Mouse (Mus musculus) liver, embryonic 16.5 days (tissue): ENCODE data around the gene Trmt5. TPM values are rescaled to one million over a fixed set of nuclear protein-coding genes. Genes with fewer than 3 reads are reported as not detected.

ENCODE experiments used
- ATAC-seq: fragments of 200-750 bp; cut with Nextera tagmentation; 2 replicates; pipeline ENCODE4 v1.8.0; 2017; ENCODE audit warnings: low read depth, mild to moderate bottlenecking, moderate number of reproducible peaks, moderate library complexity
- H3K27ac ChIP-seq: fragments of 300-500 bp; sonication (generic); 2 replicates; pipeline ENCODE4 v1.5.1; 2014; ENCODE audit warnings: mild to moderate bottlenecking, low read length
- H3K27me3 ChIP-seq: fragments of 300-500 bp; sonication (generic); 2 replicates; pipeline ENCODE4 v1.6.1; 2014; ENCODE audit warnings: low read depth, low read length, mixed read lengths; ENCODE audit not compliant: control insufficient read depth, insufficient read depth
- H3K36me3 ChIP-seq: fragments of 300-500 bp; sonication (generic); 2 replicates; pipeline ENCODE4 v1.6.1; 2014; ENCODE audit warnings: mild to moderate bottlenecking; ENCODE audit not compliant: control insufficient read depth, insufficient read depth
- H3K4me1 ChIP-seq: fragments of 300-500 bp; sonication (generic); 2 replicates; pipeline ENCODE4 v1.6.1; 2014; ENCODE audit warnings: low read depth, low read length, mixed read lengths; ENCODE audit not compliant: control insufficient read depth
- H3K4me2 ChIP-seq: fragments of 300-500 bp; sonication (generic); 2 replicates; pipeline ENCODE4 v1.6.1; 2014; ENCODE audit warnings: low read depth, low read length, mixed read lengths
- H3K4me3 ChIP-seq: fragments of 300-500 bp; sonication (generic); 2 replicates; pipeline ENCODE4 v1.5.1; 2014; ENCODE audit warnings: low read depth, mild to moderate bottlenecking, low read length
- H3K9ac ChIP-seq: fragments of 300-500 bp; sonication (generic); 2 replicates; pipeline ENCODE4 v1.6.1; 2014; ENCODE audit warnings: low read depth, low read length
- H3K9me3 ChIP-seq: fragments of 300-500 bp; sonication (generic); replicated peaks from 2 replicates; pipeline ENCODE4 v1.6.1; 2016; ENCODE audit warnings: low read length; ENCODE audit not compliant: control insufficient read depth
- WGBS: fragments of 180-500 bp; shearing (Covaris S2); extraction: QIAGEN DNeasy Blood & Tissue Kit; methylation state at CpG from one replicate; pipeline ENCODE4 v1.1.7; 2014; ENCODE audit not compliant: insufficient replicate concordance; 5-methylcytosine and 5-hydroxymethylcytosine counted together
- polyA plus RNA-seq: library from polyadenylated mRNA; unstranded; fragments of >200 nt; fragmentation: Nextera tagmentation; extraction: Ambion mirVana; gene quantifications from 2 replicates; pipeline ENCODE4 v1.2.1, GENCODE M21; 2015

Gene Trmt5
- polyA plus RNA-seq, 1 experiment from 2014 or later = 5.1 TPM

GRCm38 (mm10) chr12:73324180-73324586, 37.7 kb upstream of the Trmt5 start:
- no peaks in the 10 kb centered on the region for H3K36me3 ChIP-seq
- no peak for ATAC-seq
- 71% methylated on average over 8 of the region's 8 CpGs for WGBS

GRCm38 (mm10) chr12:73317706-73318686, 31.5 kb upstream of the Trmt5 start:
- Histone ChIP-seq H3K36me3 (no peaks in the 10 kb centered on the region), H3K4me1 (no peaks in the 10 kb centered on the region), H3K27me3 (no peaks in the 10 kb centered on the region), H3K9me3 (no peaks in the 10 kb centered on the region), H3K9ac (no peak overlapping the region), H3K4me3 (no peak overlapping the region), H3K4me2 (no peak overlapping the region), H3K27ac (no peak overlapping the region)
- ATAC-seq = no peak
- 52% methylated on average over 7 of the region's 7 CpGs for WGBS

More at GRCm38 (mm10) chr12:73324180-73324586, 37.7 kb upstream of the Trmt5 start:
- Histone ChIP-seq H3K9me3 (no peaks in the 10 kb centered on the region), H3K27ac (no peak overlapping the region), H3K4me1 (no peaks in the 10 kb centered on the region), H3K4me3 (no peak overlapping the region), H3K27me3 (no peaks in the 10 kb centered on the region), H3K4me2 (no peak overlapping the region), H3K9ac (no peak overlapping the region)

- H3K4me1 ChIP-seq = no peaks in the 10 kb centered on the region
- ATAC-seq = no peak
- H3K27me3 ChIP-seq = no peaks in the 10 kb centered on the region
- WGBS = 65% methylated on average over 2 of the region's 2 CpGs
- no peak overlapping the region for H3K27ac ChIP-seq
- H3K4me2 ChIP-seq = no peak overlapping the region
- no peaks in the 10 kb centered on the region for H3K9me3 ChIP-seq
- H3K4me3 ChIP-seq = no peak overlapping the region
- no peak overlapping the region for H3K9ac ChIP-seq
- no peaks in the 10 kb centered on the region for H3K36me3 ChIP-seq
These were observed 22.2 kb upstream of the Trmt5 start for GRCm38 (mm10) chr12:73308711-73309110.

- H3K4me3 ChIP-seq = no peak overlapping the region
- no peaks in the 10 kb centered on the region for H3K36me3 ChIP-seq
- no peaks in the 10 kb centered on the region for H3K9me3 ChIP-seq
- no peaks in the 10 kb centered on the region for H3K27me3 ChIP-seq
- H3K4me2 ChIP-seq = no peak overlapping the region
- no peak for ATAC-seq
- 73% methylated on average over 4 of the region's 4 CpGs for WGBS
- H3K27ac ChIP-seq = no peak overlapping the region
- no peak overlapping the region for H3K9ac ChIP-seq
- no peaks in the 10 kb centered on the region for H3K4me1 ChIP-seq
These were observed 21.2 kb upstream of the Trmt5 start for GRCm38 (mm10) chr12:73307750-73308149.

DNA sequence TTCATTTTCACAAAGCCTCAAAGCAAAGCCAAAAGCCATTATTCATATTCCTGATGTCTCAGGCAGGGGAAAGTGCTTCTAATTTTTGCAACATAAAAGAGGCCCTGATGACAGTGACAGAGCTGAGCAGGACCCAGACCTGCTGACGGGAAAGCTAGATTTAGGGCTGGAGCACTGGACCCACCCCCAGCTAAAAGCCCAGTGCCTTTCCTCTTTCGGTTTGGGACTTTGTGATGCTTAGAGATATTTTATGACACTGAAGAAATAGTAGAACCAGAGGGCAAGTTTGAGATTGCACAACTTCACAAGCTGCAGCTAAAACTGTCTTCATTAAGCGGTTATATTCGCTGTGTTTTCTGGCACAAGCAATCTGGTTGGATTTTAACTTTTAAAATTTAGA, 18.1 kb upstream of the Trmt5 start:
- Histone ChIP-seq H3K27me3 (no peaks in the 10 kb centered on the region), H3K9me3 (no peaks in the 10 kb centered on the region), H3K9ac (no peak overlapping the region), H3K4me1 (no peaks in the 10 kb centered on the region), H3K4me3 (no peak overlapping the region), H3K4me2 (no peak overlapping the region), H3K27ac (no peak overlapping the region), H3K36me3 (no peaks in the 10 kb centered on the region)
- 55% methylated on average over 4 of the region's 4 CpGs for WGBS
- no peak for ATAC-seq

DNA sequence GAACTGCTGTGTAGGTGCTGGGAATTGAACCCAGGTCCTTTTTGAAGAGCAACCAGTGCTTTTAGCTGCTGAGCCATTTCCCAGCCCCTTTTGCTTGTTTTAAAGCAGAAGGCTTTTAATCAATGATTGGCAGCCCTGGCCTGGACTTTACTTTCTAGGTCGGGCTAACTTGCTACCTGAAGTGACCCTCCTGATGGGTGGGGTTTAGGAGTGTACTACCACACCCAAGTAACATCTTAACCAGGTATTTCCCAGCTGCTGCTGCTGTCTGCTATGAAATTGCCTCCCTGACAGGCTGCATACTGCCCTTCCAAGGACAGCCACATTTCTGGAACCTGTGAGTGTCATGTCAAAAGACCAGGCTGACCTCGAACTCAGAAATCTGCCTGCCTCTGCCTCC, 14.0 kb upstream of the Trmt5 start:
- no peaks in the 10 kb centered on the region for H3K36me3 ChIP-seq
- H3K27ac ChIP-seq = no peak overlapping the region
- 61% methylated on average over 2 of the region's 2 CpGs for WGBS
- no peak overlapping the region for H3K4me2 ChIP-seq
- no peak overlapping the region for H3K9ac ChIP-seq
- H3K27me3 ChIP-seq = no peaks in the 10 kb centered on the region
- no peak for ATAC-seq
- no peaks in the 10 kb centered on the region for H3K9me3 ChIP-seq
- H3K4me3 ChIP-seq = no peak overlapping the region
- H3K4me1 ChIP-seq = no peaks in the 10 kb centered on the region

DNA sequence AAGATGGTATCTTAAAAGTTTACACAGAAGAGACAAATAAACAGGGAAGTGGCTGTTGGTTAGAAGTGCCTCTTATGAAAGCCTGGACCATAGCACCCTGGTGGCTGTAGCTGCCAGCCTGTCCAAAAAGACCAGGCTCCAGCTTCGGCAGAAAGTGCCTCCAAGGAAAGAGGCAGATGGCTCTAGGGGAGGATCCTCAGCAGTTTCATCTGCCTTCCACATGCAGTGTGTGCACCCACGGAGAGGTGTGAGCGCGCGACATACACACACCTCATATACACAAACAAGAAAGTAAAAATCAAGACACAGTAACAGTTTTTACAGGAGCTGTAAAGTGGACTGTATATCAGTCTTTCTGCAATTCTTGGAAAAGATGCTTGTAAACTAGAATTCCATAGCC, 12.1 kb upstream of the Trmt5 start:
- Histone ChIP-seq H3K4me3 (no peak overlapping the region), H3K9ac (no peak overlapping the region), H3K4me1 (no peaks in the 10 kb centered on the region), H3K4me2 (no peak overlapping the region), H3K36me3 (no peaks in the 10 kb centered on the region), H3K27ac (no peak overlapping the region), H3K27me3 (no peaks in the 10 kb centered on the region), H3K9me3 (no peaks in the 10 kb centered on the region)
- no peak for ATAC-seq
- WGBS = 78% methylated on average over 5 of the region's 5 CpGs

DNA sequence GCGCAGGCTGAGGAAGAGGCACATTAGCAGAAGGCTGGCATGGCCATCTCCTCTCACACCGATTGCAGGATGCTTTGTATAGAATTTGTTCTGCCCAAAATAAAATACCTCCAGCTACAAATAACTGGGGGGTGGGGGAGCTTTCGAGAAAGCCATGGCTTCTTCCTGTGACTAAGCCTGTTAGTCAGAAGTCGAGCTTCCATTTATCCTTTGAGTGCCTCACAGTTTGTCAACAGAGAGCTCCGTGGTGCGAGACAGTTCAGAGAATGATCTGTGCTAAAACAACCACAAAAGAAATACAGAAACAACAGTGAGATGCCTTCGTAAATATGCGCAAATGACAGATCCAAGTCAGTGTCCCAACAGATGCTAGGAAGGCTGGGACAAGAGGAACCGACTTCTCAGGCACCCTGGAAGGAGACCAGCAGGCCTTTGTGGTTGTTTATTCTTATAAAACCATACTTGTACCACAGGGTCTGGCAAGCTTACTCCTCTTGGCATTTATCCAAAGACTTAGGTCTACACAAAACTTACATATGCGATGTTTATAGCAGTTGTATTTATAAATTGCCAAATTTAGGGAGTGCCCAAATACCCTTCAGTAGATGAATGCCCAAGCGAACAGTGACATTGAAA, 9.1 kb upstream of the Trmt5 start:
- Histone ChIP-seq H3K9me3 (no peaks in the 10 kb centered on the region), H3K36me3 (no peaks in the 10 kb centered on the region), H3K4me1 (no peaks in the 10 kb centered on the region), H3K27me3 (no peaks in the 10 kb centered on the region), H3K9ac (no peak overlapping the region), H3K4me3 (no peak overlapping the region), H3K4me2 (no peak overlapping the region), H3K27ac (no peak overlapping the region)
- 70% methylated on average over 11 of the region's 11 CpGs for WGBS
- no peak for ATAC-seq

DNA sequence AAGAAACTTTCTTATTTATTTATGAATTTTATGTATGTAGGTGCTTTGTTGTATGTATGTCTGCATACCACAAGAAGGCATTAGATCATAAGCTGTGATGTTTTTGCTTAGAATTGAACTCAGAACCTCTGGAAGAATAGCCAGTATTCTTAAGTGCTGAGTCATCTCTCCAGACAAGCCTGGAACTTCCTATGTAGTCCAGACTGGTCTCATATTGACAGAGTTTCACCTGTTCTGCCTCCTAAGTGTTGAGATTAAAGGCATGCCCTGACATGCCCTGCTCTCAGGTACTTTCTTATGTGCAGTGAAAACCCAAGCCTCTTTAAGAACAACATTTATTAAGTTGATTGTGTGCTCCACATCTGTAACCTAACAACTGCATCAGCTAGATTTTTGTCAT, 8.4 kb upstream of the Trmt5 start:
- H3K9ac ChIP-seq = no peak overlapping the region
- no peaks in the 10 kb centered on the region for H3K27me3 ChIP-seq
- no peak overlapping the region for H3K27ac ChIP-seq
- ATAC-seq = no peak
- H3K4me3 ChIP-seq = no peak overlapping the region
- no peaks in the 10 kb centered on the region for H3K36me3 ChIP-seq
- no peaks in the 10 kb centered on the region for H3K4me1 ChIP-seq
- H3K9me3 ChIP-seq = no peaks in the 10 kb centered on the region
- H3K4me2 ChIP-seq = no peak overlapping the region
